Mouse (Mus musculus) MEL (cell line): ENCODE measurements around the gene Abcd4. TPM values are rescaled to one million over a fixed set of nuclear protein-coding genes. Genes with fewer than 3 reads are reported as not detected.

Source experiments
- DNase-seq: peaks from one replicate; pipeline ENCODE4 v3.0.0; 2011; ENCODE audit warnings: low read depth, low spot score
- H3K27ac ChIP-seq: 2 replicates; pipeline ENCODE4 v1.5.1; 2012; ENCODE audit warnings: low read depth, mild to moderate bottlenecking, control low read depth, low read length, moderate library complexity; ENCODE audit not compliant: control insufficient read depth
- H3K27me3 ChIP-seq, 2 experiments: fragments of 150-350 bp in 1 of 2; sonication (generic) in 1 of 2; 2 replicates each; pipeline ENCODE4 v1.6.1; 2012; ENCODE audit warnings: low read length in 2 of 2, mild to moderate bottlenecking in 2 of 2, improper control_type of control experiment in 1 of 2, moderate library complexity in 1 of 2; ENCODE audit not compliant: insufficient read depth in 2 of 2, control insufficient read depth in 1 of 2
- H3K36me3 ChIP-seq, 2 experiments: 2 replicates each; pipeline ENCODE4 v1.6.1; 2012 to 2014; ENCODE audit warnings: low read length in 2 of 2, improper control_type of control experiment in 1 of 2, inconsistent platforms in 1 of 2, mild to moderate bottlenecking in 1 of 2; ENCODE audit not compliant: insufficient read depth in 2 of 2, control insufficient read depth in 1 of 2
- H3K4me1 ChIP-seq, 2 experiments: fragments of 150-350 bp in 1 of 2; sonication (generic) in 1 of 2; 2 replicates each; pipeline ENCODE4 v1.6.1; 2012; ENCODE audit warnings: low read length in 2 of 2, improper control_type of control experiment in 1 of 2, mild to moderate bottlenecking in 1 of 2; ENCODE audit not compliant: insufficient read depth in 2 of 2, control insufficient read depth in 1 of 2
- H3K4me3 ChIP-seq, 2 experiments: fragments of 150-350 bp in 1 of 2; sonication (generic) in 1 of 2; 2 replicates each; pipeline ENCODE4 v1.5.1; 2012; ENCODE audit warnings: low read depth in 2 of 2, low read length in 2 of 2, mild to moderate bottlenecking in 2 of 2, moderate library complexity in 2 of 2, control low read depth in 1 of 2, improper control_type of control experiment in 1 of 2; ENCODE audit not compliant: control insufficient read depth in 1 of 2, insufficient read depth in 1 of 2
- H3K79me2 ChIP-seq: 2 replicates; pipeline ENCODE4 v1.6.1; 2012; ENCODE audit warnings: mild to moderate bottlenecking, low read length, moderate library complexity; ENCODE audit not compliant: control insufficient read depth, poor library complexity, insufficient read depth
- H3K9ac ChIP-seq: 2 replicates; pipeline ENCODE4 v1.6.1; 2012; ENCODE audit warnings: low read depth, mild to moderate bottlenecking, control low read depth, low read length, moderate library complexity; ENCODE audit not compliant: control insufficient read depth, poor library complexity, severe bottlenecking
- H3K9me3 ChIP-seq: fragments of 150-350 bp; sonication (generic); replicated peaks from 2 replicates; pipeline ENCODE4 v1.6.1; 2012; ENCODE audit warnings: mild to moderate bottlenecking, low read length, improper control_type of control experiment, moderate library complexity; ENCODE audit not compliant: insufficient read depth
- BHLHE40 ChIP-seq: IDR thresholded peaks from 2 replicates; pipeline ENCODE4 v1.6.1; 2012; ENCODE audit warnings: low read depth, mild to moderate bottlenecking, inconsistent platforms, low read length, improper control_type of control experiment, borderline replicate concordance
- CHD2 ChIP-seq: IDR thresholded peaks from 2 replicates; pipeline ENCODE4 v1.6.1; 2011; ENCODE audit warnings: low read length, improper control_type of control experiment
- CTCF ChIP-seq, 3 experiments: IDR thresholded peaks in 2 of 3; conservative IDR thresholded peaks in 1 of 3; 2 replicates each; pipeline ENCODE4 v1.5.1; 2011 to 2012; ENCODE audit warnings: low read length in 3 of 3, low read depth in 2 of 3, mild to moderate bottlenecking in 2 of 3, improper control_type of control experiment in 1 of 3, inconsistent platforms in 1 of 3, mixed read lengths in 1 of 3, moderate library complexity in 1 of 3; ENCODE audit not compliant: control insufficient read depth in 1 of 3, insufficient read depth in 1 of 3, poor library complexity in 1 of 3, severe bottlenecking in 1 of 3
- ELF1 ChIP-seq: IDR thresholded peaks from 2 replicates; pipeline ENCODE4 v1.6.1; 2014; ENCODE audit warnings: low read depth, mild to moderate bottlenecking, inconsistent platforms, low read length, improper control_type of control experiment, moderate library complexity
- ETS1 ChIP-seq: IDR thresholded peaks from 2 replicates; pipeline ENCODE4 v1.6.1; 2012; ENCODE audit warnings: low read depth, mild to moderate bottlenecking, inconsistent platforms, low read length, improper control_type of control experiment, moderate library complexity
- GABPA ChIP-seq: IDR thresholded peaks from 2 replicates; pipeline ENCODE4 v1.6.1; 2012; ENCODE audit warnings: low read depth, mild to moderate bottlenecking, inconsistent platforms, low read length, improper control_type of control experiment, moderate library complexity
- GATA1 ChIP-seq: IDR thresholded peaks from 2 replicates; pipeline ENCODE4 v1.6.1; 2011; ENCODE audit warnings: low read depth, low read length, improper control_type of control experiment
- HCFC1 ChIP-seq: IDR thresholded peaks from 2 replicates; pipeline ENCODE4 v1.6.1; 2012; ENCODE audit warnings: low read depth, mild to moderate bottlenecking, inconsistent platforms, low read length, improper control_type of control experiment, moderate library complexity
- JUND ChIP-seq: IDR thresholded peaks from 2 replicates; pipeline ENCODE4 v1.6.1; 2011; ENCODE audit warnings: low read depth, mild to moderate bottlenecking, improper control_type of control experiment, low read length
- KAT2A ChIP-seq: conservative IDR thresholded peaks from 2 replicates; pipeline ENCODE4 v1.6.1; 2012; ENCODE audit warnings: low read depth, low read length, improper control_type of control experiment, inconsistent platforms
- MAZ ChIP-seq: IDR thresholded peaks from 2 replicates; pipeline ENCODE4 v1.6.1; 2012; ENCODE audit warnings: low read depth, mild to moderate bottlenecking, inconsistent platforms, low read length, improper control_type of control experiment
- MEF2A ChIP-seq: IDR thresholded peaks from 2 replicates; pipeline ENCODE4 v1.6.1; 2014; ENCODE audit warnings: low read depth, mild to moderate bottlenecking, inconsistent platforms, low read length, improper control_type of control experiment; ENCODE audit not compliant: poor library complexity, insufficient replicate concordance, severe bottlenecking; ENCODE audit errors: extremely low read depth
- MXI1 ChIP-seq: IDR thresholded peaks from 2 replicates; pipeline ENCODE4 v1.6.1; 2011; ENCODE audit warnings: mild to moderate bottlenecking, low read depth, low read length, improper control_type of control experiment
- NELFE ChIP-seq: IDR thresholded peaks from 2 replicates; pipeline ENCODE4 v1.6.1; 2011; ENCODE audit warnings: low read depth, low read length, improper control_type of control experiment
- NRF1 ChIP-seq: IDR thresholded peaks from 2 replicates; pipeline ENCODE4 v1.6.1; 2014; ENCODE audit warnings: low read depth, mild to moderate bottlenecking, inconsistent platforms, low read length, improper control_type of control experiment, moderate library complexity; ENCODE audit not compliant: poor library complexity, insufficient read depth, severe bottlenecking
- POLR2AphosphoS2 ChIP-seq: IDR thresholded peaks from 2 replicates; pipeline ENCODE4 v1.6.1; 2011; ENCODE audit warnings: low read length, improper control_type of control experiment
- POLR2AphosphoS5 ChIP-seq: IDR thresholded peaks from 2 replicates; pipeline ENCODE4 v1.6.1; 2012; ENCODE audit warnings: low read depth, borderline replicate concordance, mild to moderate bottlenecking, inconsistent platforms, low read length, moderate library complexity, mixed read lengths
- RAD21 ChIP-seq: IDR thresholded peaks from 2 replicates; pipeline ENCODE4 v1.6.1; 2011; ENCODE audit warnings: mild to moderate bottlenecking, low read depth, low read length, improper control_type of control experiment
- SIN3A ChIP-seq: IDR thresholded peaks from 2 replicates; pipeline ENCODE4 v1.6.1; 2012; ENCODE audit warnings: low read length, improper control_type of control experiment, inconsistent platforms
- SMC3 ChIP-seq: IDR thresholded peaks from 2 replicates; pipeline ENCODE4 v1.6.1; 2011; ENCODE audit warnings: low read depth, low read length, improper control_type of control experiment
- TBP ChIP-seq: IDR thresholded peaks from 2 replicates; pipeline ENCODE4 v1.8.0; 2011; ENCODE audit warnings: low read depth, low read length, improper control_type of control experiment
- TCF12 ChIP-seq: IDR thresholded peaks from 2 replicates; pipeline ENCODE4 v1.6.1; 2014; ENCODE audit warnings: low read depth, mild to moderate bottlenecking, inconsistent platforms, low read length, improper control_type of control experiment, moderate library complexity
- USF2 ChIP-seq, 2 experiments: IDR thresholded peaks; 2 replicates each; pipeline ENCODE4 v1.6.1; 2011 to 2012; ENCODE audit warnings: improper control_type of control experiment in 2 of 2, low read length in 2 of 2, borderline replicate concordance in 1 of 2, inconsistent platforms in 1 of 2, low read depth in 1 of 2, mild to moderate bottlenecking in 1 of 2; ENCODE audit not compliant: insufficient read depth in 1 of 2
- ZKSCAN1 ChIP-seq: IDR thresholded peaks from 2 replicates; pipeline ENCODE4 v1.6.1; 2012; ENCODE audit warnings: low read depth, mild to moderate bottlenecking, inconsistent platforms, low read length, improper control_type of control experiment, moderate library complexity
- ZMIZ1 ChIP-seq: IDR thresholded peaks from 2 replicates; pipeline ENCODE4 v1.6.1; 2012; ENCODE audit warnings: low read depth, mild to moderate bottlenecking, inconsistent platforms, low read length, improper control_type of control experiment, moderate library complexity
- ZNF384 ChIP-seq: IDR thresholded peaks from 2 replicates; pipeline ENCODE4 v1.6.1; 2012; ENCODE audit warnings: low read depth, mild to moderate bottlenecking, inconsistent platforms, low read length, improper control_type of control experiment
- polyA plus RNA-seq, 2 experiments: library from polyadenylated mRNA; stranded (reverse) in 1 of 2; unstranded in 1 of 2; fragments of >175 nt in 1 of 2; fragments of >200 nt in 1 of 2; gene quantifications; 2 replicates each; pipeline versions ENCODE4 v1.2.1 to v1.2.4; 2012; ENCODE audit warnings: low replicate concordance in 2 of 2, low read depth in 1 of 2; ENCODE audit not compliant: insufficient read length in 2 of 2, insufficient read depth in 1 of 2, missing spikeins in 1 of 2
- total RNA-seq: library from RNA; depleted of rRNA; stranded (reverse); fragments of 300-350 nt; gene quantifications from 2 replicates; pipeline ENCODE4 v1.2.3, GENCODE M21; 2012

The Abcd4 gene
- total and polyA plus RNA-seq, 3 experiments = 3.5 to 7.1 TPM; not detected in 1

- Histone ChIP-seq H3K79me2 (no peaks in the 10 kb centered on the region; the same call in 1 of the 2 replicates), H3K27me3 (no peaks in the 10 kb centered on the region), H3K9me3 (no peaks in the 10 kb centered on the region), H3K4me3 (no peak overlapping the region), H3K4me1 (peaks cover 0 to 3% of the 10 kb centered on the region in 2 experiments; a peak in 2 of 4 replicates), H3K36me3 (peaks cover 0 to 2% of the 10 kb centered on the region in 2 experiments; a peak in 1 of 4 replicates), H3K9ac (no peak overlapping the region), H3K27ac (no peak overlapping the region)
- no peak for DNase-seq
- TF ChIP-seq RAD21 (no peak), GATA1 (no peak), ZNF384 (no peak), MAZ (no peak), KAT2A (no peak), BHLHE40 (no peak), ZMIZ1 (no peak), NELFE (no peak), CHD2 (no peak), ZKSCAN1 (no peak), USF2 (IDR thresholded peaks at IDR 0.05; ENCODE audit: borderline replicate concordance in 1 of 2, insufficient read depth in 1 of 2, low read depth in 1 of 2, low read length in 2 of 2) (no peak), TBP (no peak), ELF1 (no peak), JUND (no peak), SMC3 (no peak), HCFC1 (no peak), MEF2A (no peak), SIN3A (no peak), GABPA (no peak)
Measured at GRCm38 (mm10) chr12:84612518-84612917, 4.7 kb downstream of the Abcd4 start.

- no peaks in the 10 kb centered on the region for H3K27me3 ChIP-seq
- H3K9ac ChIP-seq = no peak overlapping the region
- peaks cover 0 to 3% of the 10 kb centered on the region in 2 experiments; a peak in 2 of 4 replicates for H3K4me1 ChIP-seq
- peaks cover 0 to 2% of the 10 kb centered on the region in 2 experiments; a peak in 1 of 4 replicates for H3K36me3 ChIP-seq
- no peaks in the 10 kb centered on the region for H3K79me2 ChIP-seq
- H3K4me3 ChIP-seq = no peak overlapping the region
- no peak overlapping the region for H3K27ac ChIP-seq
- TF ChIP-seq BHLHE40 = no peak
- no peak for TF ChIP-seq NRF1
- TF ChIP-seq ZMIZ1 = no peak
- TF ChIP-seq POLR2AphosphoS2 = no peak
- no peak for TF ChIP-seq ETS1
- no peak for TF ChIP-seq GATA1
- TF ChIP-seq MXI1 = no peak
- no peak for TF ChIP-seq RAD21
- TF ChIP-seq CHD2 = no peak
- TF ChIP-seq TCF12 = no peak
- TF ChIP-seq CTCF (IDR thresholded peaks at IDR 0.05 in 2 of 3, conservative IDR thresholded peaks at IDR 0.05 in 1 of 3; ENCODE audit: control insufficient read depth in 1 of 3, insufficient read depth in 1 of 3, low read depth in 2 of 3, low read length in 3 of 3, poor library complexity in 1 of 3, severe bottlenecking in 1 of 3) = no peak
- no peak for TF ChIP-seq POLR2AphosphoS5
- TF ChIP-seq, all 39 proteins: peak for 0
- no peaks in the 10 kb centered on the region for H3K9me3 ChIP-seq
- DNase-seq = no peak
Measured at GRCm38 (mm10) chr12:84611718-84612117, 5.5 kb downstream of the Abcd4 start.
